Mouse (Mus musculus): ENCODE results near the gene Dnah10.
A peak's percentile ranks its signal among the peaks of the same experiment; 100 is the strongest.

Gene Dnah10

GRCm38 (mm10) chr5:124812466-124812865 lies 87.6 kb downstream of the Dnah10 start:
- no peak for DNase-seq (ENCODE audit: low spot score in 2 of 2)

DNA sequence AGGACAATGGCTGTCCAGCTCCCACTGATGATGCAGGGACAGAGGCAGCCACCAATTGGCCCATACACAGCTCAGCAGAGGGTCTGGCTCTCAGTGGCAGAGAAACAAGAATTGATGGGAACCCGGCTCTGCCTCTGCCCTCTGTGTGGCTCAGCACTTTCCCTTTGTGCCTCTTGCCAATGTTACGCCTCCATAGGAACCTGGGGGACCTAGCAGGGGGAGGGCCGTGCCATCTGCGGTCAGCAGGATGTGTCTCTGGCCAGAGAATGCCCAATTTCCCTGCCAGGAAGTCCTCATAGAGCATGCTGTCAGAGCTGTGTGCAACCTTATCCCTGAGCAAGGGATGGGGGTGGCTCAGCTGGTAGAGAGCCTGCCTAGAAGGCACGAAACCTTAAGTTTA lies 89.9 kb downstream of the Dnah10 start:
- no peak for DNase-seq (ENCODE audit: low spot score in 2 of 2)

DNA sequence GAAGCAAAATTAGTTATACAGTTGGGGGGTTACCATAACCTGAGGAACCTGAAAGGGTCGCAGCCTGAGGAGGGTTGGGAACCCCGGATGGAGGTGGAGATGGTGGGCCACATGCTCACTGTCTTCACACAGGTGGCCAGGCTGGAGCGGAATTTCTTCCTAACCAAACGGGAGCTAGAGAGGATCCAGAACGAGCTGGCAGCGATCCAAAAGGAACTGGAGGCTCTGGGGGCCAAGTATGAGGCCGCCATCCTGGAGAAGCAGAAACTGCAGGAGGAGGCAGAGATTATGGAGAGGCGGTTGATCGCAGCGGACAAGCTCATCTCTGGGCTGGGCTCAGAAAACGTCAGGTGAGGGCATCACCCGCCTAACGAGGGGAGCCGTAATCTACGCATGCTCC lies 92.2 kb downstream of the Dnah10 start:
- no peak for DNase-seq (ENCODE audit: low spot score in 2 of 2)

GRCm38 (mm10) chr5:124822128-124822894 lies 97.4 kb downstream of the Dnah10 start:
- DNase-seq (ENCODE audit: low spot score in 2 of 2): no peak

DNA sequence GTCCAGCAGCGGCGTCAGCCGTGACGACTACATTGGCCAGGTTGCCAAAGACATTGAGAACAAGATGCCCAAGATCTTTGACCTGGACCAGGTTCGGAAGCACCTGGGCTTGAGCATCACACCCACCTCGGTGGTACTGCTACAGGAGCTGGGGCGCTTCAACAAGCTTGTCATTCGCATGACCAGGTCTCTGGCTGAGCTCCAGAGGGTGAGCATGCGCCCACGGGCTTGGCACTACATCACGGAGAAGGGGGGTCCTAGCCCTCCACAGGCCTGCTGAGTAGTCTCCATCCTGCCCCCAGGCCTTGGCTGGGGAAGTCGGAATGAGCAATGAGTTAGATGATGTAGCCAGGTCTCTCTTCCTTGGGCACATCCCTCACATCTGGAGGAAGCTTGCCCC lies 105.4 kb downstream of the Dnah10 start:
- DNase-seq (ENCODE audit: low spot score in 2 of 2): no peak

- DNase-seq (ENCODE audit: low spot score in 2 of 2): no peak
These were observed 110.3 kb downstream of the Dnah10 start for GRCm38 (mm10) chr5:124835218-124835617.

- no peak for DNase-seq (ENCODE audit: low spot score in 2 of 2)
These were observed 111.2 kb downstream of the Dnah10 start for GRCm38 (mm10) chr5:124836075-124836474.

- no peak for DNase-seq (ENCODE audit: low spot score in 2 of 2)
These were observed 111.7 kb downstream of the Dnah10 start for GRCm38 (mm10) chr5:124836621-124837020.

- no peak for DNase-seq (ENCODE audit: low spot score in 2 of 2)
These were observed 115.3 kb downstream of the Dnah10 start for GRCm38 (mm10) chr5:124840202-124840601.

DNA sequence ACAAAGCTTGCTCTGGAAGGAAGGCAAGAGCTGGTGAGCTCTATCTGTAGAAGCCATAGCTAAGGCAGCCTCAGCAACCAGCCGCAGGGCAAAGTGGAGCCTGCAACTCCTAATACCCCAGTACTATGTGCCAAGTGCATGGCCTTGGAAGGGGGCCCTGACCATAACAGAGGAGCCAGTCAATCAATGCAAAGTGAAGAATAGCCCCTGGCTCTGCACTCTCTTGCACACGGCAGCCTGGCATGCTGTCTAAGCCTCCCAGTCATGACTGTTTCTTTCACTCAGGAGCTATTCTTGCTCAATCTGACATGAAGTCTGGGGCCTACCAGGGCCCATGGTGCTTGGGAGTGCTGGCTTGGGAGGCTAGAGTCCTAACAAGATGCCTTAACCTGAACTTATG lies 115.8 kb downstream of the Dnah10 start:
- DNase-seq (ENCODE audit: low spot score in 2 of 2): no peak

DNA sequence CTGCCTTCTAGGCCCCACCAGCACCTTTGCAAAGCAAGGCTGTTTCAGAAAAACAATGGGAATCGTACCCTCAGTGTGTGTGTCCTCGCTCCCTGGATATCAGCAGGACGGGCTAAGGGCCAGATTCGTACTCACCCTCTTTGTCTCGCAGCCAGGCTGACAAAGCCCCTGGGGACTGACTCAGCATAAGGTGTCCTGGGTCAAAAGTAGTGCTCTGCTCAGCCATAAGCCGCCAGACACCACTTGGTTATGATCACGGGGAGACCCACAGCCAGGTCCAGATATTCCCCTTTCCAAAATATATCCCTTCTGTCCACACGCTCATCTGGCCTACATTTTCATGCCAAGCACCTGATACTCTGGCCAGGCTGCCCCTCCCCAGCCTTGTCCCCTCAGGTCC lies 118.5 kb downstream of the Dnah10 start:
- no peak for DNase-seq (ENCODE audit: low spot score in 2 of 2)

DNA sequence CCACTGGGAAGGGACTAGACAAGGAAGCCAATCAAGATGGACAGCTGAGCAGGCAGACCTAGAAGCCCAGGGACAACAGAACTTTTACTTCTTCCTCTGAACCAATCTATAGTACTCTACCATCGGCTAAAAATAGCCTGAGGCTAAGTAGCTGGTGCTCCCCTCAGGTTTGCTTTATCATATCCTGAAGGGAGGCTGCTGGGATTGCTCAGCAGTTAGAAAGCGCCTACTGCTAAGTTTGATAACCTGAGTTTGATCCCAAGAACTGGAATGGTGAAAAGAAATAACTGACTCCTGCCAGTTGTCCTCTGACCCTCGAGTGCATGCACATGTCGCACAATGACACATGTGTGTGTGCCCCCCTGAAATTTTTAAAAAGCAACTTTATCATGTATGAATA lies 120.0 kb downstream of the Dnah10 start:
- no peak for DNase-seq (ENCODE audit: low spot score in 2 of 2)

DNA sequence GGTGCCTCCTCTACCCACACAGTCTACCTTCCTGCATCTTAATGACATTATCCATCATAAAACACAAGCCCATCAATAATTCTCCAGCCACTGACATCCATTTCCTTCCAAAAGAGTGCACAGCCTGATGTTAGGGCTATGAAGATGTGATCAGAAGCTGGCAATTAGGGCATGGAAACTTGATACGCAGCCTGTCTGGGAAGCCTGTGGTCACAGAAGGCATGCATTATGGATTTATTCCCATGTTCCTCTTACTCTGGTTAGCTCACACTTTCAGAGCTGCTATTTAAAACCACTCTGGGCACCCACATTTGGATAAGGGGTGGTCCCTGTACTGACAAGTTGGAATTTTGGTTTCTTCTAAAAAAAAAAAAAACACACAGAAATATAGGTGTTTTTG lies 122.1 kb downstream of the Dnah10 start:
- DNase-seq (ENCODE audit: low spot score in 2 of 2): no peak

DNA sequence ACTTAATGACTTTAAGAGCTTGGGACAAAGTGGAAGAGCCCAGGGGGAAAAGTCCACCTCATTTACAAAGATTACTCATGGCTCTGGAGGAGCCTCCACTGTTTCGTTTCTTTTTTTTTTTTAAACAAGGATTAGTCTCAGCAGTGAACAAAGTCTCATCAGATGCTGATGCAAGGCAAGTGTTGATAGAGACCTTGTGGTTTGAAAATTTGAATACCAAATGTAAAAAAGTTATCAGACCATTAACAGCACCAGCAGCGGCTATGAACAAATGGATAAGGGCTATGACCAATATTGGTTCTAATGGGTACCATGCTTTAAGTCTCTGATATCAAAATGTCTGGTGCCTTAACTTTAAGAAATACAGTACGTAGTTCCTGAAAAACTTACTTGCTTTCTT lies 124.1 kb downstream of the Dnah10 start:
- no peak for DNase-seq (ENCODE audit: low spot score in 2 of 2)

GRCm38 (mm10) chr5:124851572-124851971 lies 126.7 kb downstream of the Dnah10 start:
- DNase-seq (ENCODE audit: low spot score in 2 of 2): no peak

GRCm38 (mm10) chr5:124852294-124852693 lies 127.4 kb downstream of the Dnah10 start:
- no peak for DNase-seq (ENCODE audit: low spot score in 2 of 2)

- DNase-seq (ENCODE audit: low spot score in 2 of 2): no peak
These were observed 128.2 kb downstream of the Dnah10 start for GRCm38 (mm10) chr5:124853079-124853478.

DNA sequence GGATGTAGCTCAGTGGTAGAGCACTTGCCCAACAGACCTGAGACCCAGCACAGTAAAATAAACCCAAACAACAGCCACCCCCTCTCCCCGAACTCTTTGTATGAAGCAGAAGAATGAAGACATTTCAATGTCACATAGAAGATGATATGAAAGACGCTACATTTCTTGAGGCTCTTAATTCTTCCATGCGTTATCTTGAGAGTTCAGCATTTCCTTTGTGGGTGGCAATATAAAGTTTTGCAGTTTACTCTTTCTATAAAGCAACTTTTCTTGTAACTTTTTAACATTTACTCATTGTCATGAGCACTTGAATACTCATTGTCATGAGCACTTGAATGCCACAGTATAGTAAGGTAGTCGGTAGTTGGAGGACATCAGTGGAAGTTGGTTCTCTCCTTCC lies 129.3 kb downstream of the Dnah10 start:
- no peak for DNase-seq (ENCODE audit: low spot score in 2 of 2)

DNA sequence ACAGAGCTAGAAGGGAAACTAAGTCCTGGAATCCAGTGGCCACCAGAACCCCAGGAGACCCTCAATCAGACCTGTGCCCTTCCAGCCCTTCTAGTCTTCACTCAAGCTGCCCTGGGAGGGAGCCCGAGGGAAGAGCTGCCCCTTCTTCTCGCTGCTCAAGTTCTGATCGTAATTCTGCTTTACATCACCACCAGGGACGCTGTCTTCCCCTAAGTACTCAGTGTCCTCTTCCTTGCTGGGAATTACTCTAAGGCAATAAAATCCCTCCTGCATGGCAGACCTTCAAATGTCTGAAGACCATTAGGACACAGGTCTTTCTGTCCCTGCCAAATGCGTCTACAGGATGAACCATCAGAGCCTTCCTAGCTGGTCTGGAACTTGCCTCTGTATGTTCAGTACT lies 135.1 kb downstream of the Dnah10 start:
- no peak for DNase-seq (ENCODE audit: low spot score in 2 of 2)

- DNase-seq (ENCODE audit: low spot score in 2 of 2): peak in 1 of 2 experiments; percentile 9
These were observed 136.6 kb downstream of the Dnah10 start for GRCm38 (mm10) chr5:124861463-124861862.

- peak; percentile 94 for DNase-seq (ENCODE audit: low spot score in 2 of 2)
These were observed 137.4 kb downstream of the Dnah10 start, which contains the start of the genes Ccdc92 and Zfp664 for GRCm38 (mm10) chr5:124862013-124862866. Ccdc92 (minus strand) TSS chr5:124862424. Zfp664 (plus strand) TSS chr5:124862691.

DNA sequence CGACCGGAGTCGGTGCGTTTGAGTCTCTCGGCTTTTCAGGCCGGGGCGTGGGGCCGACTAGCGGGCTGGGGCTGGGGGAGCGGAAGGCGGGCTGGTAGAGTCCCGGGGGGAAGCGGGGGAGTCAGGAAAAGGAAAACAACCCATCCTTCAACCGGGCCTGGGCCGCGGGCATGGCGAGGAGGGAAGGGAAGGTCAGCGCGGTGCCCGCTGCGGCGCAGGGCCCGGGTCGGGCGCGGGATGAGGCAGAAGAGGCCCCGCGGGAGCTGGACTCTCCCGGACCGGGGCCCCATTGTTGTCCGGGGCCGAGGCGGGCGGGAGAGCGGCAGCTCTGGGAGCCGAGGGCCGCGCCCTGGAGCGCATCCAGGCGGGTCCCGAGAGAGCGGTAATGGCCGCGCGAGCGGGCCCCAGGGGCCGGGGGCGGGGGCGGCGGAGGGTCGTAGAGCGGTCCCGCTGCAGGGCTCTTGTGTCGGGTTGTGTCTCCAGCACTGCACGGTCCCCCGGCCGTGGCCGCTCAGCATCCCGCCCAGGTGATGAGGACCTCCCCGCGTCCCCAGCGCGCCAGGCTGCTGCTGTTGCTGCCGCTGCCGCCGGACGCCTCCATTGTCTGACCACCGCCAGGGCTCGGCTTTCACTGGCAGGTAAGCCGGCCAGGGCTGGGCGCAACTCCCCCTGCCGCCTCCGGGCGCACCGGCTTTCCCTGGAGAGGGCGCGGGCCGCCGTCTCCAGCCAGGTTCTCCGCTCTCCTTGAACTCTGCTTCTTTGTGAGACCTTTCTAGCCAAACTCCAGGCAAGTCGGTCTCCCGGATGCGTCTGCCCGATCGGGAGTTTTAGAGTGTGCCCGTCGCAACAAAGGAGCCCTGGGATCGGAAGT lies 138.2 kb downstream of the Dnah10 start:
- DNase-seq (ENCODE audit: low spot score in 2 of 2): peak in 1 of 2 experiments; percentile 11
